Mouse (Mus musculus) megakaryocyte, embryonic 14.5 days (primary cell): Measurements from ENCODE around the gene Letm1.

Experiments used
- FLI1 ChIP-seq: IDR thresholded peaks from 2 replicates; pipeline ENCODE4 v1.6.1; 2012; ENCODE audit warnings: low read length, inconsistent platforms, mixed read lengths
- GATA1 ChIP-seq: IDR thresholded peaks from 3 replicates; pipeline ENCODE4 v1.6.1; 2012; ENCODE audit warnings: mixed read lengths, low read length, inconsistent platforms, borderline replicate concordance

DNA sequence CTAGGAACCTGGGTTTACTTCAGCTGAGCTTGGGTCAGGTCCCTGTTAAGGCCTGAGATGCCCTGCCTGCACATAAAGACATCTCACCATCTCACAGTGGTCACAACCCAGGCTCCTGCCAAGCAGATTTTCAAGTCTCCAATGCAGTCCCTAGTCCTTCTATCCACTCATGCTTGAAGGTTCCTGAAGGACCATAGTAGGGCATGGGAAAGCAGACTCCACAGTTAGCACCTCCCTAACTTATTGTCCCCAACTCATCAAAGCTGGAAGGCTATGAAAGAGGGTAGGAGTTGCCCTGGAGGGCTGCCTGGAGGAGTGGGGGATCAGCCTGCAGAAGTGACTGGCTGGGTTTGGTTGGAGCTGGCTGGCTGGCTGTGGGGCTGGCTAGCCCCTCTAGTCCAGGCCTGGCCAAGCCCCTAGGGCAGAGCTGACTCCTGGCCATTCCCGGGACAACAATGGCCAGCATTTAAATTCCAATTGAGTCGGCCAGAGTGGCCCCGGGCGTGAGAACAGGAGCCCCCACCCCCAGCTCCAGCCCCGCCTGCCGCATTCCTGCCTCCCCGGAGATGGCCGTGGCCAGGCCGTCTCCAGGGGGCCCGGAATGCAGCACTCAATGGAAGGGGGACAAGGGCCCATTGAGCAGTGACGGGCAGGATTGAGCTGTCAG lies 77.5 kb downstream of the Letm1 start:
- no peak for TF ChIP-seq GATA1
- TF ChIP-seq FLI1 = no peak
